In genomic region chr15:98988787-98989186, GRCm38 (mm10) we compare ENCODE assay signal across 12 mouse cellular contexts. TPM values are rescaled to one million over a fixed set of nuclear protein-coding genes. Genes with fewer than 3 reads are reported as not detected.
DNase-seq lines count a peak whose midpoint lies in the region; ATAC-seq and TF ChIP-seq lines count a peak whose summit lies in the region.
"Had no signal": no experiment of that assay in that cellular context is flagged by ENCODE, and none has a peak within 500 bp of the region (broad histone marks: within the 10 kb centered on the region; RNA-seq: fewer than 3 reads in every experiment).

No protein-coding gene starts in this region.

- ATAC-seq in embryonic facial prominence, embryonic 14.5 days (ENCODE audit: low read depth): no peak
- no peak for ATAC-seq in hindbrain, embryonic 13.5 days (ENCODE audit: low FRiP score)

- peak overlapping the region; percentile 45; the same call in 1 of the 2 replicates for H3K27ac ChIP-seq in embryonic facial prominence, embryonic 14.5 days (replicated peaks; ENCODE audit: low read depth, low read length)
- H3K27ac ChIP-seq in hindbrain, embryonic 13.5 days: peak overlapping the region; percentile 99
- H3K27ac ChIP-seq: lung, embryonic 15.5 days had no signal

- no peak overlapping the region for H3K4me2 ChIP-seq in embryonic facial prominence, embryonic 14.5 days (ENCODE audit: low read depth, low read length)
- H3K4me2 ChIP-seq in hindbrain, embryonic 13.5 days: peak overlapping the region; percentile 86
- peak overlapping the region; percentile 95 for H3K4me2 ChIP-seq in myocyte (ENCODE audit: low read depth)
- H3K4me2 ChIP-seq: embryonic facial prominence, embryonic 12.5 days; kidney, embryonic 15.5 days; lung, embryonic 15.5 days had no signal

- peaks cover 45% of the 10 kb centered on the region for H3K4me1 ChIP-seq in embryonic facial prominence, embryonic 14.5 days (ENCODE audit: control insufficient read depth, insufficient read depth, low read length)
- H3K4me1 ChIP-seq in hindbrain, embryonic 13.5 days (replicated peaks): peaks cover 82% of the 10 kb centered on the region

- TF ChIP-seq POLR2A in myocyte (IDR thresholded peaks at IDR 0.05; ENCODE audit: insufficient read length, low read depth): no peak

- peak; percentile 42 for DNase-seq in Muller cell, postnatal 12 days (ENCODE audit: inconsistent ontology term)
- no peak for DNase-seq in embryonic facial prominence, embryonic 14.5 days (ENCODE audit: low spot score)
- no peak for DNase-seq in left cerebral cortex, adult 9 months (ENCODE audit: low spot score in 2 of 2)
- DNase-seq in right cerebral cortex, adult 18-20 months: no peak
- no peak for DNase-seq in embryo, embryonic 11 days

- peaks cover 7% of the 10 kb centered on the region for H3K79me2 ChIP-seq in myocyte (ENCODE audit: control insufficient read depth, insufficient read depth)

- H3K27me3 ChIP-seq in embryonic facial prominence, embryonic 14.5 days (replicated peaks; ENCODE audit: control insufficient read depth, insufficient read depth, low read length): no peaks in the 10 kb centered on the region
- no peaks in the 10 kb centered on the region for H3K27me3 ChIP-seq in hindbrain, embryonic 13.5 days
- no peaks in the 10 kb centered on the region for H3K27me3 ChIP-seq in myocyte (ENCODE audit: control insufficient read depth, insufficient read depth, insufficient read length)
- H3K27me3 ChIP-seq: embryonic facial prominence, embryonic 12.5 days; lung, embryonic 15.5 days had no signal

- H3K36me3 ChIP-seq in embryonic facial prominence, embryonic 14.5 days (ENCODE audit: control insufficient read depth, insufficient read depth, low read length): no peaks in the 10 kb centered on the region
- no peaks in the 10 kb centered on the region for H3K36me3 ChIP-seq in hindbrain, embryonic 13.5 days
- H3K36me3 ChIP-seq in myocyte (ENCODE audit: control insufficient read depth, insufficient read depth): no peaks in the 10 kb centered on the region
- H3K36me3 ChIP-seq: embryonic facial prominence, embryonic 12.5 days; G1E; kidney, embryonic 15.5 days; lung, embryonic 15.5 days had no signal

- no peak overlapping the region for H3K4me3 ChIP-seq in embryonic facial prominence, embryonic 14.5 days (ENCODE audit: low read depth, low read length)
- H3K4me3 ChIP-seq in hindbrain, embryonic 13.5 days: peak overlapping the region; percentile 55; the same call in 1 of the 2 replicates
- no peak overlapping the region for H3K4me3 ChIP-seq in myocyte
- H3K4me3 ChIP-seq: embryonic facial prominence, embryonic 12.5 days; kidney, embryonic 15.5 days; lung, embryonic 15.5 days had no signal

- H3K9me3 ChIP-seq in embryonic facial prominence, embryonic 14.5 days (ENCODE audit: control insufficient read depth, low read length): no peaks in the 10 kb centered on the region
- H3K9me3 ChIP-seq in hindbrain, embryonic 13.5 days: no peaks in the 10 kb centered on the region
- H3K9me3 ChIP-seq: embryonic facial prominence, embryonic 12.5 days; G1E; kidney, embryonic 15.5 days; lung, embryonic 15.5 days had no signal

- WGBS in embryonic facial prominence, embryonic 14.5 days: 65% methylated on average over 3 of the region's 3 CpGs
- 54% methylated on average over 3 of the region's 3 CpGs for WGBS in hindbrain, embryonic 13.5 days

- no peak overlapping the region for H3ac ChIP-seq in myocyte (ENCODE audit: control insufficient read depth, insufficient read length)

- no peak overlapping the region for H3K9ac ChIP-seq in embryonic facial prominence, embryonic 14.5 days (ENCODE audit: low read depth, low read length)
- peak overlapping the region; percentile 93 for H3K9ac ChIP-seq in hindbrain, embryonic 13.5 days
- H3K9ac ChIP-seq: embryonic facial prominence, embryonic 12.5 days; kidney, embryonic 15.5 days; lung, embryonic 15.5 days had no signal

TF ChIP-seq in myocyte, 11 proteins besides CTCF, POLR2A, EP300 and RAD21:
- TF ChIP-seq MYOG (IDR thresholded peaks at IDR 0.05; ENCODE audit: control insufficient read depth in 1 of 3, insufficient read depth in 1 of 3, insufficient read length in 2 of 3, low read depth in 2 of 3) (no peak), MAX (IDR thresholded peaks at IDR 0.05; ENCODE audit: low read depth) (no peak), E2F4 (IDR thresholded peaks at IDR 0.05; ENCODE audit: insufficient read depth) (no peak), CEBPB (IDR thresholded peaks at IDR 0.05; ENCODE audit: insufficient read depth, poor library complexity, severe bottlenecking) (no peak)
TF ChIP-seq in myocyte: peak in this region for 0.

RNA-seq across cellular contexts. Expression of gene Tuba1a, which starts 35.3 kb away (rescaled TPM):
- 1,836 and 1,958 TPM in 2 replicates for polyA plus RNA-seq in embryonic facial prominence, embryonic 14.5 days (2014; fragmentation: Nextera tagmentation; extraction: Ambion mirVana)
- polyA plus RNA-seq in hindbrain, embryonic 13.5 days (2015; fragmentation: Nextera tagmentation; extraction: Ambion mirVana): 15,152 and 15,804 TPM in 2 replicates
- 3,074 TPM for polyA plus RNA-seq in myocyte (2012; fragmentation: generic; extraction: Trizol)

RNA-seq across cellular contexts. Expression of gene Gm49450, which starts 35.4 kb away (rescaled TPM):
- not detected in 2 replicates for polyA plus RNA-seq in embryonic facial prominence, embryonic 14.5 days (2014; fragmentation: Nextera tagmentation; extraction: Ambion mirVana)
- not detected in 2 replicates for polyA plus RNA-seq in hindbrain, embryonic 13.5 days (2015; fragmentation: Nextera tagmentation; extraction: Ambion mirVana)
- 0.84 TPM for polyA plus RNA-seq in myocyte (2012; fragmentation: generic; extraction: Trizol)
- polyA plus RNA-seq: embryonic facial prominence, embryonic 12.5 days; G1E; heart, postnatal 0 days; kidney, embryonic 15.5 days; lung, embryonic 15.5 days had no signal

RNA-seq across cellular contexts. Expression of gene Tuba1c, which starts 40.9 kb away (rescaled TPM):
- polyA plus RNA-seq in embryonic facial prominence, embryonic 14.5 days (2014; fragmentation: Nextera tagmentation; extraction: Ambion mirVana): 133 and 149 TPM in 2 replicates
- polyA plus RNA-seq in hindbrain, embryonic 13.5 days (2015; fragmentation: Nextera tagmentation; extraction: Ambion mirVana): 28.1 and 28.2 TPM in 2 replicates
- 462 TPM for polyA plus RNA-seq in myocyte (2012; fragmentation: generic; extraction: Trizol)

RNA-seq across cellular contexts. Expression of gene Tuba1b, which starts 54.4 kb away (rescaled TPM):
- polyA plus RNA-seq in embryonic facial prominence, embryonic 14.5 days (2014; fragmentation: Nextera tagmentation; extraction: Ambion mirVana): 1,523 and 1,643 TPM in 2 replicates
- polyA plus RNA-seq in hindbrain, embryonic 13.5 days (2015; fragmentation: Nextera tagmentation; extraction: Ambion mirVana): 1,016 and 1,054 TPM in 2 replicates
- polyA plus RNA-seq in myocyte (2012; fragmentation: generic; extraction: Trizol): 2,204 TPM
